Mouse (Mus musculus) hindbrain, postnatal 0 days (tissue): ENCODE data around the gene Mest. TPM values are rescaled to one million over a fixed set of nuclear protein-coding genes. Genes with fewer than 3 reads are reported as not detected.

Experiments used
- ATAC-seq: fragments of 200-750 bp; cut with Nextera tagmentation; 2 replicates; pipeline ENCODE4 v1.8.0; 2017; ENCODE audit warnings: mild to moderate bottlenecking, moderate TSS enrichment, moderate library complexity
- DNase-seq: peaks from one replicate; pipeline ENCODE4 v3.0.0-alpha.2; 2015; ENCODE audit warnings: low spot score
- H3K27ac ChIP-seq: fragments of 300-500 bp; sonication (generic); 2 replicates; pipeline ENCODE4 v1.5.1; 2014; ENCODE audit warnings: mild to moderate bottlenecking
- H3K27me3 ChIP-seq: fragments of 300-500 bp; sonication (generic); 2 replicates; pipeline ENCODE4 v1.6.1; 2014; ENCODE audit warnings: low read length, mixed read lengths; ENCODE audit not compliant: insufficient read depth
- H3K36me3 ChIP-seq: fragments of 300-500 bp; sonication (generic); 2 replicates; pipeline ENCODE4 v1.6.1; 2014; ENCODE audit warnings: low read length, mixed read lengths; ENCODE audit not compliant: insufficient read depth
- H3K4me1 ChIP-seq: fragments of 300-500 bp; sonication (generic); 2 replicates; pipeline ENCODE4 v1.6.1; 2014; ENCODE audit warnings: antibody characterized with exemption, low read length, mixed read lengths; ENCODE audit not compliant: insufficient read depth
- H3K4me2 ChIP-seq: fragments of 300-500 bp; sonication (generic); 2 replicates; pipeline ENCODE4 v1.6.1; 2014; ENCODE audit warnings: low read depth, mild to moderate bottlenecking, low read length, moderate library complexity, mixed read lengths
- H3K4me3 ChIP-seq: fragments of 300-500 bp; sonication (generic); 2 replicates; pipeline ENCODE4 v1.5.1; 2014; ENCODE audit warnings: low read length
- H3K9ac ChIP-seq: fragments of 300-500 bp; sonication (generic); replicated peaks from 2 replicates; pipeline ENCODE4 v1.6.1; 2014; ENCODE audit warnings: mild to moderate bottlenecking, low read length, moderate library complexity, mixed read lengths
- H3K9me3 ChIP-seq: fragments of 300-500 bp; sonication (generic); 2 replicates; pipeline ENCODE4 v1.6.1; 2016; ENCODE audit warnings: low read length, mixed read lengths
- CTCF ChIP-seq: IDR thresholded peaks from 2 replicates; pipeline ENCODE4 v1.5.1; 2016; ENCODE audit warnings: antibody characterized with exemption, control low read depth, low read depth
- WGBS: fragments of 180-500 bp; shearing (Covaris S2); extraction: QIAGEN DNeasy Blood & Tissue Kit; methylation state at CpG from one replicate; pipeline ENCODE4 v1.1.7; 2014; 5-methylcytosine and 5-hydroxymethylcytosine counted together
- polyA plus RNA-seq: library from polyadenylated mRNA; unstranded; fragments of >200 nt; fragmentation: Nextera tagmentation; extraction: Ambion mirVana; gene quantifications from 2 replicates; pipeline ENCODE4 v1.2.1, GENCODE M21; 2015
- total RNA-seq: library from RNA; depleted of rRNA; stranded (reverse); fragments of >200 nt; gene quantifications from 2 replicates; pipeline ENCODE4 v1.2.3, GENCODE M21; 2014

Gene Mest
- total and polyA plus RNA-seq, 2 experiments from 2014 or later: 154 to 237 TPM

GRCm38 (mm10) chr6:30693350-30693991 lies 29.9 kb upstream of the Mest start, which contains the start of gene Cep41:
Cep41 (minus strand) TSS chr6:30693749.
- Histone ChIP-seq H3K4me2 (peak within 1 kb of the TSS; percentile 70), H3K9me3 (no peaks in the 10 kb centered on the region), H3K36me3 (no peaks in the 10 kb centered on the region), H3K27me3 (no peaks in the 10 kb centered on the region), H3K4me1 (peaks cover 15% of the 10 kb centered on the region), H3K27ac (peak within 1 kb of the TSS; percentile 93), H3K9ac (peak within 1 kb of the TSS; percentile 58), H3K4me3 (peak within 1 kb of the TSS; percentile 57)
- TF ChIP-seq CTCF: no peak
- WGBS: under 1% methylated on average over 51 of the region's 52 CpGs
- peak; percentile 99 for ATAC-seq
- DNase-seq: peak; percentile 99

- WGBS: 17% methylated on average over 6 of the region's 6 CpGs
- H3K4me2 ChIP-seq: peak overlapping the region; percentile 70
- no peak for TF ChIP-seq CTCF
- H3K4me3 ChIP-seq: peak overlapping the region; percentile 57
- H3K36me3 ChIP-seq: no peaks in the 10 kb centered on the region
- H3K9ac ChIP-seq: peak overlapping the region; percentile 58; the same call in 1 of the 2 replicates
- H3K4me1 ChIP-seq: peaks cover 15% of the 10 kb centered on the region
- no peaks in the 10 kb centered on the region for H3K9me3 ChIP-seq
- peak overlapping the region; percentile 93 for H3K27ac ChIP-seq
- H3K27me3 ChIP-seq: no peaks in the 10 kb centered on the region
- ATAC-seq (0 out of 2 replicates have a peak, but pooled peaks have one; percentile 9), DNase-seq (peak; percentile 85)
Observed at GRCm38 (mm10) chr6:30694209-30694608, 29.1 kb upstream of the Mest start.

- H3K36me3 ChIP-seq: no peaks in the 10 kb centered on the region
- no peaks in the 10 kb centered on the region for H3K9me3 ChIP-seq
- no peak overlapping the region for H3K4me2 ChIP-seq
- 84% methylated on average over 8 of the region's 8 CpGs for WGBS
- H3K4me1 ChIP-seq: peaks cover 15% of the 10 kb centered on the region
- H3K27ac ChIP-seq: no peak overlapping the region
- TF ChIP-seq CTCF: no peak
- H3K4me3 ChIP-seq: no peak overlapping the region
- DNase-seq (no peak), ATAC-seq (no peak)
- H3K9ac ChIP-seq: no peak overlapping the region
- no peaks in the 10 kb centered on the region for H3K27me3 ChIP-seq
Observed at GRCm38 (mm10) chr6:30695124-30695523, 28.2 kb upstream of the Mest start.

GRCm38 (mm10) chr6:30697464-30697863 lies 25.9 kb upstream of the Mest start:
- Histone ChIP-seq H3K36me3 (no peaks in the 10 kb centered on the region), H3K9ac (no peak overlapping the region), H3K27me3 (no peaks in the 10 kb centered on the region), H3K27ac (no peak overlapping the region), H3K9me3 (no peaks in the 10 kb centered on the region), H3K4me2 (no peak overlapping the region), H3K4me3 (no peak overlapping the region), H3K4me1 (peaks cover 15% of the 10 kb centered on the region)
- 36% methylated on average over 5 of the region's 5 CpGs for WGBS
- TF ChIP-seq CTCF: no peak
- DNase-seq (no peak), ATAC-seq (no peak)

GRCm38 (mm10) chr6:30698036-30698435 lies 25.3 kb upstream of the Mest start:
- ATAC-seq (no peak), DNase-seq (no peak)
- Histone ChIP-seq H3K9me3 (no peaks in the 10 kb centered on the region), H3K27ac (no peak overlapping the region), H3K27me3 (no peaks in the 10 kb centered on the region), H3K36me3 (no peaks in the 10 kb centered on the region), H3K4me1 (peaks cover 11% of the 10 kb centered on the region), H3K4me2 (no peak overlapping the region), H3K4me3 (no peak overlapping the region), H3K9ac (no peak overlapping the region)
- no peak for TF ChIP-seq CTCF
- 83% methylated on average over 4 of the region's 4 CpGs for WGBS

- Histone ChIP-seq H3K27me3 (no peaks in the 10 kb centered on the region), H3K36me3 (no peaks in the 10 kb centered on the region), H3K4me1 (no peaks in the 10 kb centered on the region), H3K9ac (no peak overlapping the region), H3K4me2 (no peak overlapping the region), H3K27ac (no peak overlapping the region), H3K4me3 (no peak overlapping the region), H3K9me3 (no peaks in the 10 kb centered on the region)
- 86% methylated on average over 6 of the region's 6 CpGs for WGBS
- DNase-seq (no peak), ATAC-seq (no peak)
- no peak for TF ChIP-seq CTCF
Observed at GRCm38 (mm10) chr6:30700182-30700581, 23.2 kb upstream of the Mest start.

- ATAC-seq: no peak
- TF ChIP-seq CTCF: no peak
Observed at GRCm38 (mm10) chr6:30702881-30703280, 20.5 kb upstream of the Mest start.

More at GRCm38 (mm10) chr6:30702881-30703280, 20.5 kb upstream of the Mest start:
- no peak overlapping the region for H3K4me3 ChIP-seq
- DNase-seq: no peak
- H3K4me1 ChIP-seq: no peaks in the 10 kb centered on the region
- no peak overlapping the region for H3K9ac ChIP-seq
- no peak overlapping the region for H3K27ac ChIP-seq
- 77% methylated on average over 6 of the region's 6 CpGs for WGBS
- H3K4me2 ChIP-seq: no peak overlapping the region
- no peaks in the 10 kb centered on the region for H3K27me3 ChIP-seq
- no peaks in the 10 kb centered on the region for H3K36me3 ChIP-seq
- no peaks in the 10 kb centered on the region for H3K9me3 ChIP-seq
